Mouse (Mus musculus) cerebellum, adult 11 months (tissue): ENCODE data around the gene Slc38a6.

ENCODE experiments used
- DNase-seq: peaks from one replicate; pipeline ENCODE4 v3.0.0; 2022

Slc38a6 gene

GRCm38 (mm10) chr12:73357736-73358135 lies 71.2 kb downstream of the Slc38a6 start:
- DNase-seq, result no peak

DNA sequence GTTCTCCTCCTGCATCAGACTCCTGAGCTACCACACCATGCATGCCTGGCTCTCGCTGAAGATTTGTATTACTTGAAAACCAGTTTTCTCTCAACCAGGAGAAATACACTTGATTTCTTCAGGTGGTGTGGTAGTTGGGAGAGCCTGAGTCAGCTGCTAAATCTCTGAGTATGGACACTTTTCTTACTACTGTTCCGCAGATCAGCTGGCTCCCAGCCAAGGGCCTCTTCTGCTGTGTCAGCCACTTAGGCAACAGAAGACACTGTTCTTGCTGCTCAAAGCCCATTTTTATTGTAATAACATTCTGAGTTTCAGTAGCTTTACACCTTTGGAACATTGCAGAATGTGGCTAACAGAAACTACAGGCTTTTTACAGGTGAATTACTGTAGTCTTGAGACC lies 72.1 kb downstream of the Slc38a6 start:
- DNase-seq, result no peak

DNA sequence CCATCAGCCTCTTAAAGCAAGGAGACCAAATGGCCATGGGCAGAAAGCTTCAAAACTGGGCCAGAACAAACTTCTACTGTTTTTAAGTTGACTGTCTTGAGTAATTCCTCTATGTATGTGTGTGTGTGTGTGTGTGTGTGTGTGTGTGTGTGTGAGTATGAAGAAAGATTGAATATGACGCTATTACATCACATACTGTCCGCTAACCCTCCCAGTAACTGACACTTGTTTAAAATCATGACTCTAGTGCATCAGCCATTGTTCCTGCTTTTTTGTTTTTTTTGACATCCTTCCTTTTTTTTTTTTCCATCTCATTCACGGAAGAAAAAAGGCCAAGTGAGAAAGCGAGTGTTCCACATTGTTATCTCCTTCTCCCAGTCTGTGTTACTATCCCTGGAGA lies 72.9 kb downstream of the Slc38a6 start:
- no peak for DNase-seq

DNA sequence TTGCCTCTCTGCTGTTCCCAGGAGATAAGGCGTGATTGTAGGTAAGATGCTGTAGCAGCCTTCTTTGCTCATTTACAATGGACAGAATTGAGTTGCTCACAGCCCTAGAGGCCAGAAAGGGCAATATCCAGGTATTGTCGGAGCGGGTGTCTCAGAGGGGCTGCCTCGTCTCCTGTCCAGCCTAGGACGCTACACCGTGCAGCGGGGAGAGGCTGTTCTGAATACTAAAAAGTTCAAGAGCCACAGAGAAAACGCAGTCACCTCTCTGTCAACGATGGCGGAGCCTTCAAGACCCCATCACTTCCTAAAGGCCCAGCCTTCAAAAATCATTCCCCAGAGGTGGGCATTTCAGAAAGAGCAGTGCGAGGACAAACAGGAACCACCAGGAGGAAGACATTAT lies 74.6 kb downstream of the Slc38a6 start:
- no peak for DNase-seq

DNA sequence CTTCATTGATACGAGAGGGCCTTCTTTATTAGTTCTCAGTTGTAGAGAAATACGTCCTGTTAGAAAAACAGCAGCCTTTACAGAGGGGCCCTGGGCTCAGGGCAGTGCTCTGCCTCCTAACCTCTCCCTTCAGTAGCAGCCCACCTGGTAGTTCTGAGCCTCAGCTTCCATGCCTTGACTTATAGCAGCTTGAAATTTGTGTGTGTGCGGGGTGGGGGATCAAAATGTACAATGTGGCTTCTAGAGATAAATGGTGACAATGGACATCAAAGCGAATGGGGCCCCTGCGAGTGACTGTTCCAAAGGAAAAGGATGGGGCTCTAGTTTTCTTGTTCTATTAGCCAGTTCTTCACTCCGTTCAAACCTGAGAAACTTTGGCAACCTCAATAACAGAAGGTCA lies 76.8 kb downstream of the Slc38a6 start:
- no peak for DNase-seq

DNA sequence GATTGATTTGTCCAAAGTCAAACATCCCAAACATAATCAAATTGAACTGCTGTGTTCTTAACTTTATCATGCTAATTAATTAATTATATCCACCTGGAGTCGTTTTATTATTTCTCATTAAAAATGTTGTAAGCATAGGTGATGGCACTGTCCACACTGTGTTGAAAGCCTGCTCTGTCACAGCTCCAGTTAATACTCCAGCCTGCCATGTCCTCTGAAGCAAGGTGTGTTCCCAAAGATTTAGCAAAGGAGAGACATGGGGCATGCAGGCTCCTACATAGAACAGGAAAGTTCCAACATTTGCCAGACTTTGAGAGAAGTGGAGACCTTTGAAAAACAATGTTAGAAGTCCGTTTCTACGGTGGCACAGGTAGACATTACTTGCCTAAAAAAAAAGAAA lies 77.4 kb downstream of the Slc38a6 start:
- no peak for DNase-seq

- no peak for DNase-seq
Observed at GRCm38 (mm10) chr12:73366581-73366980, 80.0 kb downstream of the Slc38a6 start.

DNA sequence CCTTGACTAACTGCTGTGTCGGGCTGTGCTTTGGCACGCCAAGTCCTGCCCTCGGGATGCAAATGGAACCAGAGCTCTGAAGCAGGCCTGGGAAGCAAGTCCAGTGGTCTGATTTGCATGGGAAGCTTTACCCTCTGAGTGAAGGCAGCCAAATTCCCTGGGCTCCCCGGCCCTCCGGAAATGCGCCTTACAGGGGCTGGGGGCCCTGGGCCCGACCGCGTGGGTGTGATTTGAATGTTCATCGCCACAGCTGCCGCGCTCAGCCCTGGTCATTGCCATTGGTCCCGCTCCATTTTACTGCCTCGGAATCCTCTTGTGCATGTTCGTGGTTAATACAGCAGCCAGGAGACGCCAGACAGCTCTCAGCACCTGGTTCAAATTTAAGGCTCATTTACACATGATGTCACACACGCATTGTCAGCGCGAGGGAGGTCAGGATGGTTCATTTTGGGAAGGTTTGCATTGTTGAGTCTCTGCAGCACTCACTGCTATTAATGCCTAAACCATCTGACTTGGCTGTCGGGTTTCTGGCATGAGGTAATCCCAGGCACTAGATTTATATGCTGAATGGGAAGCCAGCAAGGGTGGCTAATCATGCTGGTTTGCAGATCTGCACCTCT lies 81.0 kb downstream of the Slc38a6 start:
- no peak for DNase-seq

DNA sequence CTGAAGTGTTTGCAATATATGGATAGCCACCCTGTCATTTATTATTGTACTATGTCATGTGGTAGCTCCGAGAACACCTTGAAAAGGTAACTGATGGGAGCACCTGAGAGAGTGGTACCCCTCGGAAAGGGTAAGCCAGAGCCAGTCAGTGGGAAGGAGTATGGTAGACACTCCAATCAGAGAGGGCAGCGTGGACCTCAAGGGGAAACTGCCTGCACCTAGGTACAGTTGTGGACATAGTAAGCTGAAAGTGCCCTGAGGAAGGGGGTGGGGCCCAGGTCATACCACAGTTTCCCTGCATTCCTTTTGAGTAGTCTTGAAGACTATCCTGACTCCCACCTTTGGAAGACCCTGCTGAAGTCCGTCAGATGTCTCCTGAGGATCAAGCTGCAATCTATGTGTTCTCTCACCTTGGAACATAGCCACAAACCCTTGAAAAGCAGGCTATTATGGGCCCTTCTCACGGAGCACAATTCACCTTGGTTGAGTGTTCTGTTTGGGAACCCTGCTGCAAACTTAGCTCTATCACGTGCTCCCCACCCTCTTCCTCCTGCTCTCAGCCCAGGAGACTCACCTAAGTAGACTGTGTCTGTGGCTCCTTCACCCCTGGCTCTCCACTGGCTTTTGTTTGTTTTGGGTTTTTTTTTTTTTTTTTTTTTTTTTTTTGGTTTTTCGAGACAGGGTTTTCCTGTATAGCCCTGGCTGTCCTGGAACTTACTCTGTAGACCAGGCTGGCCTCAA lies 82.5 kb downstream of the Slc38a6 start:
- no peak for DNase-seq

DNA sequence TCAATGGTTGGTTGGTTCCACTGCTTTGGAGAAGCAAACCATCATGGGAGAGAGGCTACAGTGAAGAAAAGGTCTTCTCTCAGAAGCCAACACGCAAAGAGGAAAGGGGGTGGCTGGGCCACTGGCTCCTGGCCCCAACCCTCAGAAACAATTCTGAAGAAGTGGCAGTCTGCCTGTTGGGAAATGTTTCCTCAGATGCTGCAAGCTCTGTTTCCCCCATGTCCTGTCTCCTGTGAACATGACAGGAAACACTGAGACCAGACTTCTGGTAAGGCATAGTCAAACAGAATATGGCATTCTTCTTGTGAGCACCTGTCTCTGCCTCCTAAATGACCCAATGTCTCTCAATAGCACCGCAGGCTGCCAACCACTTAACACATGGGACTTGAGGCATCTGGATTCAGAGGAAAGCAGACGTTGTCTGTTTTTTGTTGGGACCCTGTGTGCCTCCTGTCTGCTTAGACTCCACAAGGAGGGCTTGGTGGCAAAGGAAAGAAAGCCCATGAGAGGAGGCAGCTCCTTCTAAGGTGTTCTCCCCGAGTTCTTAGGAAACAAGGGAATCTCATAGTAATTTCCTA lies 83.9 kb downstream of the Slc38a6 start:
- no peak for DNase-seq

DNA sequence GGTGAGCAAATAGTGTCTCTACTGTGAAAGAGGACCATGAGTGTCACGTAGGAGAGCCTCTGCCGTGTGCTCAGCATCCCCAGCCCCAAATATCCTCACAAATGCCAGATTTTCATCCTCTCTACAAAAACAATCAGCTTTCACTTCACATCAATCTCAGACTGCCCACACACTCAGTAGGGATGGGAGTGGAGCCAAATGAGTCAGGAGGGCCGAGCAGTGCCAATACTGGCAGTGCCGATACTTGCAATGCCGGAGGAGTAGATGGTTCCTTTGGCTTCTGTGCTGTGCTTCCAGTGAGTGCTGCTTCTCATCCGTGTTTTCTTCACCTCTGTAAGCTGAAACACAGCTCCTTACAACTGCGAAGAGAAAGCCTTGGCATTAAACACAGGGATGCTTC lies 84.6 kb downstream of the Slc38a6 start:
- peak; percentile 32 for DNase-seq

GRCm38 (mm10) chr12:73378026-73378425 lies 91.4 kb downstream of the Slc38a6 start:
- DNase-seq, result no peak

GRCm38 (mm10) chr12:73378724-73379355 lies 92.3 kb downstream of the Slc38a6 start:
- no peak for DNase-seq

DNA sequence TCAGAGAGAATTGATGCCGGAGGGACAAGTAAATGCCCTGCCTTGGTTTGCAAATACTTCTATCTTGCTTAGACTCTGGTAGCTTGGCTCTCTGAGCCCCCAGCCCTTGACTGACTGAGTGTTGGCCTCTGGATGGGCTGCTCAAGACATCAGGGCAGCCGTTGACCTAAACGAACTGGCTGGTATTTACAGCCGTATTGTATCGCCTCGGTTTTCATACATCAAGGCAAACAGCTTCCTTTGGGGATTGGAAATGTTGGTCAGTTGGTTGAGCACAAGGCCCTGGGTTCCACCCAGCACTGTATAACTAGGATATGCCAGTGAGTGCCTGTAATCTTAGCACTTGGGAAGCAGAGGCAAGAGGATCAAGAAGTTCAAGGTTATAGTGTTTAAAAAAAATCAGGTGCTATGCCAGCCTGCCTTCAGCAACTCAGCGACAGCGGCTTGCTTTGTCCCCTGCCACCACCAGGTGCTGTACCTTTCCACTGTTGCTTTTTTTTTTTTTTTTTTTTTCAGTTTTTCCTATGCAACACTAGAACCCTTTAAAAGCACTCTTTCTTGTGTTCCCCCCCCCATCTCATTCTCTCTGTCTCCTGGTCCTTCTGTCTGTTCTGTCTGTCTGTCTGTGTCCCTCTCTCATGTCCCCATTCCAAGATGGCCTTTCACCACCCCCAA lies 94.2 kb downstream of the Slc38a6 start:
- DNase-seq, result no peak

- DNase-seq, result no peak
Observed at GRCm38 (mm10) chr12:73381452-73381851, 94.9 kb downstream of the Slc38a6 start.

GRCm38 (mm10) chr12:73382290-73383178 lies 96.0 kb downstream of the Slc38a6 start:
- DNase-seq, result no peak

DNA sequence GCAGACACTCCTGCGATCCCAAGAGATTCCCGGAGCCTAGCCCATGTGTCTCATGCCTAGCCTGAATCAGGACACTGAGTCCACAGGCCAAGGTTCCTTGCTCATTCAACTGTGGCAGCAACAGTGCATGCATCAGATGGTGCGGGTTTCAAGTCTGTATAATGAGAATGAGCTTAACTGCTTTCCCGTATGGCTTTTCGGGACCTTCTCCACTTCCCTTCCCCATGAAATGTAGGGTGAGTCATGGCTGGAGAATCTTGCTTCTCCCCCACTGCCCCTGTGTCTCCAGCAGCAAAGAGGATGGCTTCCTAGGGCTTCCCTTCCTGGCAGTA lies 96.6 kb downstream of the Slc38a6 start:
- DNase-seq, result no peak

- DNase-seq, result no peak
Observed at GRCm38 (mm10) chr12:73383861-73384260, 97.3 kb downstream of the Slc38a6 start.

DNA sequence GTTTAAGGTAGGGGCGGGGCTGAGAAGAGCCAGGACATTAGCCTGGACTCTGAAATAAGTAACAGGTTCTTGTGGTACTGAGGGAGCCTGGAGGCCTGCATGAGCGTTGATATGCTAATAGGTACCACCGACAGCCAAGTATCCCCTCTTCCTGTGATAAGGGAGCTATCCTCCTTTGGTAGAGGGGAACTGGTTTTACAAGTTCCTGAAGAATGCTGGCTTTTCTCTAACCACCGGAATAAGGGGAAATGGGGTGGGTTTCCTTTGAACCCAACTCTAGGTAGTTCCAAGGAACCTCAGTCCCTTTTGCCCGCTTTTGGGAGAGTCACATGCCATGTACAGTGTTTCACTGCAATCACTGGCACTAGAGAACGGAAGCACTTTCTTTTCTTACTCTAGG lies 98.2 kb downstream of the Slc38a6 start:
- DNase-seq, result no peak

- DNase-seq, result no peak
Observed at GRCm38 (mm10) chr12:73392507-73392906, 105.9 kb downstream of the Slc38a6 start.

GRCm38 (mm10) chr12:73393018-73393417 lies 106.4 kb downstream of the Slc38a6 start:
- DNase-seq, result no peak

DNA sequence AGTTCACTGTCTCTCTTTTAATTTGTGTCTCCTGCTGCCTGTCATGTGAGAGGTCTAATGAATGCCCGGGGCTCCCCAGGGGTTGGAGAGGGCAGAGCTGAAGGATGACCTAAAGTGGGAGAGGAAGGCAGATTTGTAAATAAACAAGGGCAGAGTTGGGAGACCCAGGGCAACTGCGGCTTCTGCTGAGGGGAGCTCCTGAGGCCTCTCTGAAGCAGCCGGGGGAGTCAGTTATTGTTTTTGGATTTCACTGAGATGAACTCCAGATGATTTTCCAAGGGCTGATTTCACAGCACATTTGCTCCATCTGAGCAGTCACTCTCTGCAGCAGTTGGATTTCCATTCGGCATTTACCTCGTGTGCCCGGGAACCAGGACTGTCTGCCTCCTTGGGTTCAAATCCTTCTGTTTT lies 107.3 kb downstream of the Slc38a6 start:
- no peak for DNase-seq
